Mouse (Mus musculus) lung, adult 2 months (tissue): Measurements from ENCODE around the gene Abi3bp. TPM values are rescaled to one million over a fixed set of nuclear protein-coding genes. Genes with fewer than 3 reads are reported as not detected.
A peak's percentile ranks its signal among the peaks of the same experiment; 100 is the strongest.

ENCODE experiments used
- DNase-seq: peaks from one replicate; pipeline ENCODE4 v3.0.0; 2022
- H3K4me1 ChIP-seq: fragments of 200-500 bp; 2 replicates; pipeline ENCODE4 v1.6.1; 2011; ENCODE audit warnings: low read length; ENCODE audit not compliant: control insufficient read depth, insufficient read depth
- H3K4me3 ChIP-seq: fragments of 200-500 bp; replicated peaks from 2 replicates; pipeline ENCODE3; 2011; ENCODE audit warnings: low read depth, mild to moderate bottlenecking, control low read depth, low read length; ENCODE audit errors: extremely low read depth
- CTCF ChIP-seq: fragments of 200-500 bp; IDR thresholded peaks from 2 replicates; pipeline ENCODE4 v1.5.1; 2011; ENCODE audit warnings: mild to moderate bottlenecking, low read length, control low read depth; ENCODE audit not compliant: insufficient read depth
- POLR2A ChIP-seq: fragments of 200-500 bp; IDR thresholded peaks from 2 replicates; pipeline ENCODE4 v1.6.1; 2011; ENCODE audit warnings: low read depth, mild to moderate bottlenecking, control low read depth, low read length, borderline replicate concordance; ENCODE audit errors: extremely low read depth
- WGBS: fragments of 180-500 bp; shearing (Covaris S2); methylation state at CpG from one replicate; pipeline ENCODE4 v1.1.7; 2018; 5-methylcytosine and 5-hydroxymethylcytosine counted together
- polyA plus RNA-seq: library from polyadenylated mRNA; depleted of rRNA; stranded (reverse); fragments of >200 nt; gene quantifications from 2 replicates; pipeline ENCODE4 v1.2.3, GENCODE M21; 2012; rRNA removed

The Abi3bp gene
- polyA plus RNA-seq, 1 experiment: 22.5 TPM

- H3K4me1 ChIP-seq: peaks cover 9% of the 10 kb centered on the region
- TF ChIP-seq POLR2A (no peak), CTCF (no peak)
- 27% methylated on average over 3 of the region's 3 CpGs for WGBS
- no peak overlapping the region for H3K4me3 ChIP-seq
- DNase-seq: no peak
Measured at GRCm38 (mm10) chr16:56715608-56716007, 237.9 kb downstream of the Abi3bp start.

GRCm38 (mm10) chr16:56716557-56717179 is 239.0 kb downstream of the Abi3bp start:
- Histone ChIP-seq H3K4me1 (peaks cover 9% of the 10 kb centered on the region), H3K4me3 (peak overlapping the region; percentile 77)
- WGBS: under 1% methylated on average over 30 of the region's 38 CpGs
- TF ChIP-seq CTCF (no peak), POLR2A (no peak)
- peak; percentile 48 for DNase-seq

GRCm38 (mm10) chr16:56717224-56718200 is 239.8 kb downstream of the Abi3bp start, which contains the start of gene Tfg:
Gene Tfg, minus strand, starts transcription at chr16:56717450.
- under 1% methylated on average over 62 of the region's 62 CpGs for WGBS

GRCm38 (mm10) chr16:56719031-56719430 is 241.4 kb downstream of the Abi3bp start:
- DNase-seq: no peak
- peaks cover 9% of the 10 kb centered on the region for H3K4me1 ChIP-seq
- no peak overlapping the region for H3K4me3 ChIP-seq
- TF ChIP-seq CTCF (no peak), POLR2A (no peak)

More at GRCm38 (mm10) chr16:56717224-56718200, 239.8 kb downstream of the Abi3bp start, which contains the start of gene Tfg:
- DNase-seq: peak; percentile 95
- peak within 1 kb of the TSS; percentile 77 for H3K4me3 ChIP-seq
- peak; percentile 60; the same call in 1 of the 2 replicates for TF ChIP-seq POLR2A
- no peak for TF ChIP-seq CTCF
- peaks cover 9% of the 10 kb centered on the region for H3K4me1 ChIP-seq

GRCm38 (mm10) chr16:56722357-56722756 is 244.7 kb downstream of the Abi3bp start:
- Histone ChIP-seq H3K4me3 (no peak overlapping the region), H3K4me1 (peaks cover 3% of the 10 kb centered on the region; the same call in 1 of the 2 replicates)
- TF ChIP-seq POLR2A (no peak), CTCF (no peak)
- WGBS: 44% methylated on average over 4 of the region's 4 CpGs
- no peak for DNase-seq

GRCm38 (mm10) chr16:56724927-56725326 is 247.2 kb downstream of the Abi3bp start:
- 55% methylated on average over 10 of the region's 10 CpGs for WGBS
- DNase-seq: no peak
- no peak for TF ChIP-seq POLR2A
- TF ChIP-seq CTCF: no peak

GRCm38 (mm10) chr16:56729060-56729459 is 251.4 kb downstream of the Abi3bp start:
- 18% methylated on average over 1 of the region's 1 CpGs for WGBS
- no peak for DNase-seq
- H3K4me3 ChIP-seq: no peak overlapping the region
- TF ChIP-seq POLR2A (no peak), CTCF (no peak)
- H3K4me1 ChIP-seq: no peaks in the 10 kb centered on the region

More at GRCm38 (mm10) chr16:56724927-56725326, 247.2 kb downstream of the Abi3bp start:
- Histone ChIP-seq H3K4me3 (no peak overlapping the region), H3K4me1 (no peaks in the 10 kb centered on the region)

Other genes with a start within 250 kb of the Abi3bp start
- 51.3 and 59.6 TPM in 2 replicates for gene Tfg, start 239.6 kb downstream of the Abi3bp start, polyA plus RNA-seq